Mouse (Mus musculus): ENCODE data around the gene Gm49711. TPM values are rescaled to one million over a fixed set of nuclear protein-coding genes. Genes with fewer than 3 reads are reported as not detected.
"Not testable (repeated sequence)": the region's sequence is repeated elsewhere in the genome, so short reads cannot be mapped to it uniquely, and the experiment has no call there.

The Gm49711 gene
- polyA plus RNA-seq, 1 experiment from 2014 or later, result 0.86 TPM

GRCm38 (mm10) chr16:92083771-92084453 is 25.8 kb downstream of the Gm49711 start:
- ATAC-seq (ENCODE audit: low read depth) (no peak), DNase-seq (ENCODE audit: low spot score) (no peak)
- no peak overlapping the region for H3K27ac ChIP-seq (replicated peaks; ENCODE audit: low read depth, low read length)
- H3K27me3 ChIP-seq (replicated peaks; ENCODE audit: control insufficient read depth, insufficient read depth, low read length), result no peaks in the 10 kb centered on the region
- H3K9me3 ChIP-seq (ENCODE audit: control insufficient read depth, low read length), result no peaks in the 10 kb centered on the region
- no peaks in the 10 kb centered on the region for H3K4me1 ChIP-seq (ENCODE audit: control insufficient read depth, insufficient read depth, low read length)
- 75% methylated on average over 10 of the region's 10 CpGs for WGBS
- H3K9ac ChIP-seq (ENCODE audit: low read depth, low read length), result no peak overlapping the region
- no peak overlapping the region for H3K4me2 ChIP-seq (ENCODE audit: low read depth, low read length)
- peaks cover 15% of the 10 kb centered on the region; the same call in 1 of the 2 replicates for H3K36me3 ChIP-seq (ENCODE audit: control insufficient read depth, insufficient read depth, low read length)
- H3K4me3 ChIP-seq (ENCODE audit: low read depth, low read length), result no peak overlapping the region

- ATAC-seq (ENCODE audit: low read depth), result no peak
- Histone ChIP-seq H3K4me3 (ENCODE audit: low read depth, low read length) (no peak overlapping the region), H3K4me1 (ENCODE audit: control insufficient read depth, insufficient read depth, low read length) (no peaks in the 10 kb centered on the region), H3K36me3 (ENCODE audit: control insufficient read depth, insufficient read depth, low read length) (no peaks in the 10 kb centered on the region), H3K27ac (replicated peaks; ENCODE audit: low read depth, low read length) (no peak overlapping the region), H3K4me2 (ENCODE audit: low read depth, low read length) (no peak overlapping the region), H3K27me3 (replicated peaks; ENCODE audit: control insufficient read depth, insufficient read depth, low read length) (no peaks in the 10 kb centered on the region), H3K9me3 (ENCODE audit: control insufficient read depth, low read length) (no peaks in the 10 kb centered on the region), H3K9ac (ENCODE audit: low read depth, low read length) (no peak overlapping the region)
- no peak for DNase-seq (ENCODE audit: low spot score)
- WGBS, result 56% methylated on average over 3 of the region's 3 CpGs
Observed at GRCm38 (mm10) chr16:92089225-92089624, 31.1 kb downstream of the Gm49711 start.

- no peak overlapping the region for H3K4me3 ChIP-seq (ENCODE audit: low read depth, low read length)
- ATAC-seq (ENCODE audit: low read depth) (no peak), DNase-seq (ENCODE audit: low spot score) (no peak)
- 87% methylated on average over 5 of the region's 5 CpGs for WGBS
- no peaks in the 10 kb centered on the region for H3K27me3 ChIP-seq (replicated peaks; ENCODE audit: control insufficient read depth, insufficient read depth, low read length)
- H3K9me3 ChIP-seq (ENCODE audit: control insufficient read depth, low read length), result no peaks in the 10 kb centered on the region
- no peaks in the 10 kb centered on the region for H3K36me3 ChIP-seq (ENCODE audit: control insufficient read depth, insufficient read depth, low read length)
- H3K4me2 ChIP-seq (ENCODE audit: low read depth, low read length), result no peak overlapping the region
- H3K27ac ChIP-seq (replicated peaks; ENCODE audit: low read depth, low read length), result no peak overlapping the region
- no peaks in the 10 kb centered on the region for H3K4me1 ChIP-seq (ENCODE audit: control insufficient read depth, insufficient read depth, low read length)
- H3K9ac ChIP-seq (ENCODE audit: low read depth, low read length), result no peak overlapping the region
Observed at GRCm38 (mm10) chr16:92091876-92092275, 33.8 kb downstream of the Gm49711 start.

GRCm38 (mm10) chr16:92098351-92099051 is 40.4 kb downstream of the Gm49711 start:
- H3K4me2 ChIP-seq (ENCODE audit: low read depth, low read length), result no peak overlapping the region
- H3K4me1 ChIP-seq (ENCODE audit: control insufficient read depth, insufficient read depth, low read length), result peaks cover 11% of the 10 kb centered on the region; the same call in 1 of the 2 replicates
- H3K9ac ChIP-seq (ENCODE audit: low read depth, low read length), result no peak overlapping the region
- ATAC-seq (ENCODE audit: low read depth) (peak; percentile 55; the same call in 1 of the 2 replicates), DNase-seq (ENCODE audit: low spot score) (peak; percentile 62)
- no peak overlapping the region; the same call in 1 of the 2 replicates for H3K27ac ChIP-seq (replicated peaks; ENCODE audit: low read depth, low read length)
- peaks cover 14% of the 10 kb centered on the region; the same call in 1 of the 2 replicates for H3K36me3 ChIP-seq (ENCODE audit: control insufficient read depth, insufficient read depth, low read length)
- H3K4me3 ChIP-seq (ENCODE audit: low read depth, low read length), result no peak overlapping the region
- 60% methylated on average over 10 of the region's 10 CpGs for WGBS
- H3K27me3 ChIP-seq (replicated peaks; ENCODE audit: control insufficient read depth, insufficient read depth, low read length), result no peaks in the 10 kb centered on the region
- H3K9me3 ChIP-seq (ENCODE audit: control insufficient read depth, low read length), result no peaks in the 10 kb centered on the region

GRCm38 (mm10) chr16:92099598-92099997 is 41.5 kb downstream of the Gm49711 start:
- Histone ChIP-seq H3K36me3 (ENCODE audit: control insufficient read depth, insufficient read depth, low read length) (peaks cover 14% of the 10 kb centered on the region; the same call in 1 of the 2 replicates), H3K4me2 (ENCODE audit: low read depth, low read length) (no peak overlapping the region), H3K27me3 (replicated peaks; ENCODE audit: control insufficient read depth, insufficient read depth, low read length) (no peaks in the 10 kb centered on the region), H3K4me3 (ENCODE audit: low read depth, low read length) (no peak overlapping the region), H3K9ac (ENCODE audit: low read depth, low read length) (no peak overlapping the region), H3K27ac (replicated peaks; ENCODE audit: low read depth, low read length) (no peak overlapping the region), H3K4me1 (ENCODE audit: control insufficient read depth, insufficient read depth, low read length) (peaks cover 15% of the 10 kb centered on the region; the same call in 1 of the 2 replicates), H3K9me3 (ENCODE audit: control insufficient read depth, low read length) (no peaks in the 10 kb centered on the region)
- DNase-seq (ENCODE audit: low spot score) (no peak), ATAC-seq (ENCODE audit: low read depth) (no peak)
- 77% methylated on average over 16 of the region's 16 CpGs for WGBS

- Histone ChIP-seq H3K9me3 (ENCODE audit: control insufficient read depth, low read length) (no peaks in the 10 kb centered on the region), H3K4me2 (ENCODE audit: low read depth, low read length) (no peak overlapping the region), H3K27me3 (replicated peaks; ENCODE audit: control insufficient read depth, insufficient read depth, low read length) (no peaks in the 10 kb centered on the region), H3K27ac (replicated peaks; ENCODE audit: low read depth, low read length) (no peak overlapping the region), H3K4me3 (ENCODE audit: low read depth, low read length) (no peak overlapping the region), H3K4me1 (ENCODE audit: control insufficient read depth, insufficient read depth, low read length) (peaks cover 15% of the 10 kb centered on the region; the same call in 1 of the 2 replicates), H3K9ac (ENCODE audit: low read depth, low read length) (no peak overlapping the region), H3K36me3 (ENCODE audit: control insufficient read depth, insufficient read depth, low read length) (peaks cover 14% of the 10 kb centered on the region; the same call in 1 of the 2 replicates)
- ATAC-seq (ENCODE audit: low read depth), result 0 out of 2 replicates have a peak, but pooled peaks have one; percentile 17
- DNase-seq (ENCODE audit: low spot score), result no peak
- 75% methylated on average over 4 of the region's 4 CpGs for WGBS
Observed at GRCm38 (mm10) chr16:92100111-92100510, 42.0 kb downstream of the Gm49711 start.

GRCm38 (mm10) chr16:92102115-92102514 is 44.0 kb downstream of the Gm49711 start:
- Histone ChIP-seq H3K4me1 (ENCODE audit: control insufficient read depth, insufficient read depth, low read length) (peaks cover 15% of the 10 kb centered on the region; the same call in 1 of the 2 replicates), H3K36me3 (ENCODE audit: control insufficient read depth, insufficient read depth, low read length) (peaks cover 14% of the 10 kb centered on the region; the same call in 1 of the 2 replicates), H3K9ac (ENCODE audit: low read depth, low read length) (no peak overlapping the region), H3K27ac (replicated peaks; ENCODE audit: low read depth, low read length) (no peak overlapping the region), H3K4me2 (ENCODE audit: low read depth, low read length) (no peak overlapping the region), H3K27me3 (replicated peaks; ENCODE audit: control insufficient read depth, insufficient read depth, low read length) (no peaks in the 10 kb centered on the region), H3K9me3 (ENCODE audit: control insufficient read depth, low read length) (no peaks in the 10 kb centered on the region), H3K4me3 (ENCODE audit: low read depth, low read length) (no peak overlapping the region)
- 70% methylated on average over 5 of the region's 5 CpGs for WGBS
- DNase-seq (ENCODE audit: low spot score) (peak; percentile 48), ATAC-seq (ENCODE audit: low read depth) (no peak)

GRCm38 (mm10) chr16:92102931-92103330 is 44.8 kb downstream of the Gm49711 start:
- H3K9ac ChIP-seq (ENCODE audit: low read depth, low read length); DNase-seq (ENCODE audit: low spot score); H3K27me3 ChIP-seq (replicated peaks; ENCODE audit: control insufficient read depth, insufficient read depth, low read length); H3K9me3 ChIP-seq (ENCODE audit: control insufficient read depth, low read length); ATAC-seq (ENCODE audit: low read depth); H3K4me3 ChIP-seq (ENCODE audit: low read depth, low read length); H3K27ac ChIP-seq (replicated peaks; ENCODE audit: low read depth, low read length); H3K4me2 ChIP-seq (ENCODE audit: low read depth, low read length): not testable (repeated sequence)
- peaks cover 14% of the 10 kb centered on the region; the same call in 1 of the 2 replicates for H3K36me3 ChIP-seq (ENCODE audit: control insufficient read depth, insufficient read depth, low read length)
- WGBS, result 95% methylated on average over 6 of the region's 7 CpGs
- H3K4me1 ChIP-seq (ENCODE audit: control insufficient read depth, insufficient read depth, low read length), result peaks cover 15% of the 10 kb centered on the region; the same call in 1 of the 2 replicates

All from embryonic facial prominence, embryonic 14.5 days (tissue).